Mouse (Mus musculus): ENCODE data around the gene Crkl.

The Crkl gene

GRCm38 (mm10) chr16:17451541-17452372, at the start of gene Crkl:
Crkl (plus strand) TSS chr16:17451987.
- peak; percentile 97 for DNase-seq (ENCODE audit: low spot score)

- no peak for DNase-seq (ENCODE audit: low spot score)
Measured at GRCm38 (mm10) chr16:17402855-17403254, 48.9 kb upstream of the Crkl start.

DNA sequence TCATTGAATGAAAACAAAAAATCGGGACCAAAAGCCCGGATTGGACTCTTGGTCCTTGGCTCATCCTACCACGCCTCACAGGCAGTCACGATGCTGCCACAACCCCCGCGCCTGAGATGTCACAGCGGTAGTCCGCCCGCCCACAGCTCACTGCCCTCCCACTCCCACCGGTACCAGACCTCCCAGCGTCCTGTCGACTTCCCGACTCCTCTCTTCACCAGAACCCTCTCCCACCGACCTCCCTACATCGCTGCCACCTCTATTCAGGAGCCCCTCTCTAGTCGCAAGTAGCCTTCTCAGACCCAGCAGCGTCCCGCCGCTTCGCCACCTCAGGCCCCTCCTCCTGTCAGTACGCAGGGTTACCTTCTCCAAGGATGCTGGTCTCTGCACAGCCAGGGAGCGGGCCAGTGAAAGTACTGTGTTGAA, 46.5 kb upstream of the Crkl start:
- peak; percentile 51 for DNase-seq (ENCODE audit: low spot score)

- DNase-seq (ENCODE audit: low spot score), result peak; percentile 100
Measured at GRCm38 (mm10) chr16:17405736-17406443, 45.9 kb upstream of the Crkl start, which contains the start of the genes Snap29 and Pi4ka. Snap29 (plus strand) TSS chr16:17405986. Pi4ka (minus strand) TSS chr16:17406314.

DNA sequence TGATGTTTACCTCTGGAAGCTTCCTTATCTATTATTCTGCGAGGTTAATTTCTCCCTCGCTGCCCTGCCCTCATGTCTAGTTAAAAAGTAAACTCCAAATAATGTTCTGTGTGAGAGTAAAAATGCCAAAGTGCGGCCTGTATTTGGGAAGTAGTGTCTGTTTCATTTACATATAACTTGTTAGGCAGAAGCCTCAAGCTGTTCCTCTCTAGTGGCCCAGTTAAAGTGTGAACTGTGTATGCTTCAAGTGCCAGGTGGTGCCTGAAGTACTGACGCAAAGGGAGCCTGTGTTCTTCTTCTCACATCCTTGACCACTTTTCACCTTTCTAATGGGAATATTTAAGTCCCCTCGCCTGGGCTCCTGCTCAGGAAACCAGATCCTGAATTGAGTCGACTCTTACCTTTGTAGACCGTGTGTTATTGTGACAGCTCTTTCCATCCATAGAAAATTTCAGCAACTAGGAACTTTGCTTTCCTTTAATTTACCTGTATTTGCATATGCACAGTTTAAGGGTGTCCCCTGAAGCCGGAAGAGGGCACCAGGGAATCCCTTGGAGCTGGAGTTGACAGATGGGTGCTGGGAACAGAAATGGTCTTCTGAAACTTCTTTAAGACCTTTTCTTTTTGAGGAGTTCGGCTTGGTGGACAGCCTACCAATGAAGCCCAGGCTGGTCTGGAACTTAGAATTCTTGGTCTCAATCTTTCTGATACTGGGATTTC, 45.1 kb upstream of the Crkl start:
- no peak for DNase-seq (ENCODE audit: low spot score)

DNA sequence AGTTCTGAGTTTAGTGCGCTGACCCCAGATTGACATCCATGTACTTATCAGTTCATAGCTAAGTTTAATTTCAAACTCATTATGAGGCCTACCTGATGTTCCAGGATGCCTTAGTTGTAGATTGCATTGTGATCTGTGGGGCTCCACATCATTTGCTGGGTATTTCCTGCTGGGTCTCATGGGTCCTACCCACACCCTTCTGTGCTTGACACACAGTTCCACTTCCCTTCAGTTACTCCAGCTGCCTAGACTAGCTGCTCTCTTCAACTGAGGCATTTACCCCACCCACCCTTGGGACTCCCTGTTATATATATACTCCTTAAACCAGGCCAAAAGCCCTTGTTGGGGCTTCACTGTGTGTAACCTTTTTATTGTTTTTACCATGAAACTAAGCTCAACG, 42.7 kb upstream of the Crkl start:
- DNase-seq (ENCODE audit: low spot score), result no peak

- no peak for DNase-seq (ENCODE audit: low spot score)
Measured at GRCm38 (mm10) chr16:17410209-17410608, 41.6 kb upstream of the Crkl start.

- DNase-seq (ENCODE audit: low spot score), result no peak
Measured at GRCm38 (mm10) chr16:17423021-17423420, 28.8 kb upstream of the Crkl start.

DNA sequence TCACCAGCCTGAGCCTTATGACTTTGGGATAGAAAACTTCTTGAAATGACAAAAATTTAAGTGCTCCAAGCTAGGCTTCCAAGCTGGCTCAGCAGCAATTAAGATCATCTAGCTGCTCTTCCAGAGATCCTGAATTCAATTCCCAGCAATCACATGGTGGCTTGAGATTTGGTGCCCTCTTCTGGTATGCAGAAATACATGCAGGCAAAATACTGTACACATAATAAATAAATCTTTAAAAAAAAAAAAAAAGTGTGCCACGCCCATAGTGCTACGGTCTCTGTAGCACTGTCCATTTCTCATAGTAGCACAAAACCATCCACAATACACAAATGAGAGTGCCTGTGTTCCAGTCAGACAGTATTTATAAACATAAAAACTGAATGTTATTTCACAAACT, 19.2 kb upstream of the Crkl start:
- no peak for DNase-seq (ENCODE audit: low spot score)

DNA sequence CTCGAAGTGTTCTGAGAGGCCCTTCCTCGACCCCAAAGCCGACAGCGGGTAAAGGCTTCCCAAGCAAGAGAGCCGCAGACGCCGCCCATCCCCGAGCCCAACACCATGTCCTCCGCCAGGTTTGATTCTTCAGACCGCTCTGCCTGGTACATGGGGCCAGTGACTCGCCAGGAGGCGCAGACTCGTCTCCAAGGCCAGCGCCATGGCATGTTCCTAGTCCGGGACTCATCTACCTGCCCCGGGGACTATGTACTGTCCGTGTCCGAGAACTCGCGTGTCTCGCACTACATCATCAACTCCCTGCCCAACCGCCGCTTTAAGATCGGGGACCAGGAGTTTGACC, 557 bp downstream of the Crkl start:
- DNase-seq (ENCODE audit: low spot score), result peak; percentile 40

GRCm38 (mm10) chr16:17456901-17457300, 5.1 kb downstream of the Crkl start:
- DNase-seq (ENCODE audit: low spot score), result no peak

GRCm38 (mm10) chr16:17460254-17460653, 8.5 kb downstream of the Crkl start:
- DNase-seq (ENCODE audit: low spot score), result no peak

- no peak for DNase-seq (ENCODE audit: low spot score)
Measured at GRCm38 (mm10) chr16:17461596-17461995, 9.8 kb downstream of the Crkl start.

GRCm38 (mm10) chr16:17463184-17463583, 11.4 kb downstream of the Crkl start:
- DNase-seq (ENCODE audit: low spot score), result no peak

GRCm38 (mm10) chr16:17466875-17467663, 15.3 kb downstream of the Crkl start:
- DNase-seq (ENCODE audit: low spot score), result no peak

- no peak for DNase-seq (ENCODE audit: low spot score)
Measured at GRCm38 (mm10) chr16:17472498-17472897, 20.7 kb downstream of the Crkl start.

- DNase-seq (ENCODE audit: low spot score), result no peak
Measured at GRCm38 (mm10) chr16:17474091-17474490, 22.3 kb downstream of the Crkl start.

GRCm38 (mm10) chr16:17474761-17475160, 23.0 kb downstream of the Crkl start:
- no peak for DNase-seq (ENCODE audit: low spot score)

- no peak for DNase-seq (ENCODE audit: low spot score)
Measured at GRCm38 (mm10) chr16:17475326-17475725, 23.5 kb downstream of the Crkl start.

DNA sequence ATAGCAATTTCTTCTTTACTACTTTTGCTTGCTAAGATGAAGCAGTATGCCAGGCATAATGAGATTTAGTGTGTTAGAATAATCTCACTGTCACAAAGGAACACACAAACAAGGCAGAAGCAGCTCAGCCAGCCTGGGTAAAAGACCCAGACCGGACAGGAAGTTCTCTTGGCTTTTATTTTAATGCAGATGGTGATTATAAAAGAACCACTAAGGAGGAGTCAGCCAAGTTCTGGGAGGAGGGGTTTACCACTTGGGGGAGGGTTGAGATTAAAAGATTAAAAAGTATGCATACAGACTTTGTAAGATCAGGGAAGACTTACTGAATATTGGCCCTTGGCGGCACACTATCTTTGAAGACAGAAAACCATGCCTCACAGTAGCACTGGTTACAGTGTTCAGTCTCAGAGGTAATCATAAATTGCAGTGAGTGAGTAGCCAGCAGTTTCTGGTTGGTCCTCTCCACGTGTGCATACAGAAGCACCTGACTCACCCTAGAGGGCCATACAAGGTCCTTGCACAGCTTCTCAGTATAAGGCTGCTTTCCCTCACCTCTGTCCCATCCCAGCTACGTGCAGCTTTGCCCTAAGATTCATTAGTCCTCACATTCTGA, 26.6 kb downstream of the Crkl start:
- DNase-seq (ENCODE audit: low spot score), result no peak

- DNase-seq (ENCODE audit: low spot score), result no peak
Measured at GRCm38 (mm10) chr16:17481465-17481864, 29.7 kb downstream of the Crkl start.

Measured in urinary bladder, postnatal 25 days (tissue).